Mouse (Mus musculus) small intestine, adult 2 months (tissue): ENCODE data around the gene Nrn1. TPM values are rescaled to one million over a fixed set of nuclear protein-coding genes. Genes with fewer than 3 reads are reported as not detected.

Experiments used
- H3K27ac ChIP-seq: fragments of 200-500 bp; 2 replicates; pipeline ENCODE4 v1.5.1; 2012; ENCODE audit warnings: low read depth, low read length, control low read depth, inconsistent platforms; ENCODE audit not compliant: insufficient read depth
- H3K27me3 ChIP-seq: fragments of 200-500 bp; 2 replicates; pipeline ENCODE4 v1.6.1; 2012; ENCODE audit warnings: mild to moderate bottlenecking, moderate library complexity, low read length, inconsistent platforms; ENCODE audit not compliant: control insufficient read depth, insufficient read depth
- H3K36me3 ChIP-seq: fragments of 200-500 bp; 2 replicates; pipeline ENCODE4 v1.6.1; 2012; ENCODE audit warnings: mild to moderate bottlenecking, low read length, control low read depth, inconsistent platforms; ENCODE audit not compliant: control insufficient read depth, insufficient read depth
- H3K4me1 ChIP-seq: fragments of 200-500 bp; 2 replicates; pipeline ENCODE4 v1.6.1; 2012; ENCODE audit warnings: low read length, inconsistent platforms, mixed read lengths; ENCODE audit not compliant: control insufficient read depth, insufficient read depth, insufficient read length
- H3K4me3 ChIP-seq: fragments of 200-500 bp; 2 replicates; pipeline ENCODE4 v1.5.1; 2012; ENCODE audit warnings: low read depth, mild to moderate bottlenecking, control low read depth, inconsistent platforms, low read length, moderate library complexity
- CTCF ChIP-seq: fragments of 200-500 bp; IDR thresholded peaks from 2 replicates; pipeline ENCODE4 v1.5.1; 2012; ENCODE audit warnings: low read depth, mild to moderate bottlenecking, control low read depth, inconsistent platforms, low read length, moderate library complexity, mixed read lengths; ENCODE audit not compliant: insufficient replicate concordance, insufficient read length; ENCODE audit errors: extremely low read depth
- POLR2A ChIP-seq: fragments of 200-500 bp; IDR thresholded peaks from 2 replicates; pipeline ENCODE4 v1.6.1; 2012; ENCODE audit warnings: low read depth, mild to moderate bottlenecking, control low read depth, inconsistent platforms, low read length, moderate library complexity
- WGBS: fragments of 180-500 bp; shearing (Covaris S2); methylation state at CpG from one replicate; pipeline ENCODE4 v1.1.7; 2018; 5-methylcytosine and 5-hydroxymethylcytosine counted together
- polyA plus RNA-seq: library from polyadenylated mRNA; depleted of rRNA; stranded (reverse); fragments of >200 nt; gene quantifications from 2 replicates; pipeline ENCODE4 v1.2.3, GENCODE M21; 2012

Gene Nrn1
- polyA plus RNA-seq, 1 experiment, result 1.4 TPM

GRCm38 (mm10) chr13:36729731-36730340 lies 5.1 kb downstream of the Nrn1 start:
- no peak overlapping the region for H3K4me3 ChIP-seq
- no peak overlapping the region for H3K27ac ChIP-seq
- H3K4me1 ChIP-seq, result no peaks in the 10 kb centered on the region; the same call in 1 of the 2 replicates
- peaks cover 34% of the 10 kb centered on the region for H3K27me3 ChIP-seq
- 62% methylated on average over 13 of the region's 13 CpGs for WGBS
- TF ChIP-seq POLR2A, result no peak
- H3K36me3 ChIP-seq, result no peaks in the 10 kb centered on the region

DNA sequence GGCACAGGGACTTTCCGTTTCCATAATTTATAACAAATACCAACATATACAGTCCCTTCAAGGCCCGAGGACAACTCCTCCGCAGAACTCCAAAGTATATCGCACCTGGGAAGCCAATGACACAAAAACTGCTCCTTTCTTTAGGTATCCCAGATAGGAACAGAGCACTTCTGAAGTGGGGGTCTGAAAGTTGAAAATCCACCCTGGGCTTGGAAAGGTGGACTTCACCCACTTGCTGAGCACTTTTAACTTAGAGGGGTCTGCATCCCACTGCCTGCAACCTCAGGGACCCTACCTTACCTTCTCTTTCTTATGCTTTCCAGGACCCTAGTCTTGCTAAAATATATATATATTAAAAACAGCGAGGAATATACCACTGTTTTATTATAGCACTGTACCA lies 6.4 kb downstream of the Nrn1 start:
- Histone ChIP-seq H3K4me1 (no peaks in the 10 kb centered on the region), H3K27me3 (peaks cover 31% of the 10 kb centered on the region), H3K36me3 (no peaks in the 10 kb centered on the region), H3K4me3 (no peak overlapping the region), H3K27ac (no peak overlapping the region)
- no peak for TF ChIP-seq CTCF
- no peak for TF ChIP-seq POLR2A
- WGBS, result 64% methylated on average over 5 of the region's 5 CpGs

DNA sequence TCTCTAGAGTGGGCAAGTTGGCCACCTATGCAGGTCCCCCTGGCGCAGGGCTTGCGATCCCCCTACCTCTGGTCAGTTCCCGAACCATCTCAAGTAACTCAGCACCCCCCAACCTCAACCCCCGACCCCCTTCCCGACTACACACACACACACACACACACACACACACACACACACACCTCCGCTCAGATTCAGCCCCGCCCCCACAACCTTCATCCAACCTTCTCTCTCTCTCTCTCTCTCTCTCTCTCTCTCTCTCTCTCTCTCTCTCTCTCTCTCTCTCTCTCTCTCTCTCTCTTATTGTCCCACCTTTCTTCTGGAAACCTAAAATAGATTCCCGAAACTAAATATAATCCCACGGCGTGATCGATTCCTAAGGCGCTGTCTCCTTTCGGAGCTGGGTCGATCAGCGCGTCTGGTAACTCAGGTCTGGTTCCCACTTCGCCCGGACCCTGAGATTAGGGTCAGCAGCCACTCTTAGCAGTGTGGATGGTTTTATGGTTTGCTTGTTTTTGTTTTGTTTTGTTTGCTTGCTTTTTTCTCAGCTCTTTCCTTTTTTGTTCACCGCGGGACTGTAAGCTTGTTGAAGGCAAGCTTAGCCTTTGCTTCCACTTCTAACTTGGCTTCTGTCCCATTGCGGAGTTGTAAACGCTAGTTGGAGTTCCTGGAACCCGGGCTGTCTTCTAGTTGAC lies 7.0 kb downstream of the Nrn1 start:
- TF ChIP-seq CTCF (no peak), POLR2A (no peak)
- H3K27ac ChIP-seq, result no peak overlapping the region
- no peaks in the 10 kb centered on the region for H3K36me3 ChIP-seq
- H3K4me3 ChIP-seq, result no peak overlapping the region
- WGBS, result 48% methylated on average over 23 of the region's 23 CpGs
- H3K4me1 ChIP-seq, result no peaks in the 10 kb centered on the region
- peaks cover 30% of the 10 kb centered on the region for H3K27me3 ChIP-seq

DNA sequence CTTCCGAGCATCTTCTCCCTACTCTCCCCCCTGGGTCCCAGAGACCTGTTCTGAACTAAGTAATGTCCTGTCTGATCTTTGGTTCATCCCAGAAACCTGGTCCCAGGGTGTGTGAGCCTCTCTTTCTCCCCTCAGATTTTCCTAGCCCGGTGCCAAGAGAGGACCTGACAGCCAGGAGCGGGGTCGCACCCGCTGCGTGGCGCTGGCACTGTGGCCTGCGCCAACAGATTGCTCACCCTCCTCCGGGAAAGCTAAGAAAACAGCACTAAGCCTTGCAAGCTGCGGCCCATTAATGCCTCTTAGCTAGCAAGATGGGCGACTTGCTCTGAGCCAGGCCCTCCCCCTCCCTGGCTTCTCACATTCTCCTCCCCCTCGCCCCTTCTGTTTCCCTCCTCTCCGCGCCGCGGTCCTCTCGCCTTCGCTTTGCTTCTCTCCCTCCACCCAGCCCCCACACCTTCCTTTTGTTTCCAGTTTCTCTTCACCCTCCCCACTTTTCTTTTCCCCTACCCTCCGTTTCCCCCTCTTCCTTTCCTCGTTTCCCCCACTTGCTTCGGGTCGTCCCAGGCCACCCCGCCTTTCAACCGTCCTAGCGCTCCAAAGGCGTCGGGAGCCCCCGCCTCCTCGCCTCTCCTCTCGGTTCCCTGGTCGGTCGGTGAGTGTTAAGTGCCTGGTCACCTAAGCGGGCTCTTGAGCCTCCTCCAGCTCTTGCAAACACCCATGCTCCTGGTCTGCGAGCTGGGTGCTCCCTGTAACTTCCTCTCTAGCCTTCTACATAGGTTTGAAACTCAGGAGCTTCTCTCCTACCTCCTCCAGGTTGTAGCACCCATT lies 7.8 kb downstream of the Nrn1 start:
- WGBS, result 39% methylated on average over 34 of the region's 34 CpGs
- Histone ChIP-seq H3K4me3 (peak overlapping the region; percentile 26), H3K27ac (no peak overlapping the region), H3K27me3 (peaks cover 25% of the 10 kb centered on the region), H3K36me3 (no peaks in the 10 kb centered on the region), H3K4me1 (no peaks in the 10 kb centered on the region)
- TF ChIP-seq POLR2A (no peak), CTCF (no peak)

- no peaks in the 10 kb centered on the region for H3K36me3 ChIP-seq
- H3K4me3 ChIP-seq, result no peak overlapping the region
- H3K27ac ChIP-seq, result no peak overlapping the region
- H3K4me1 ChIP-seq, result no peaks in the 10 kb centered on the region
- peaks cover 25% of the 10 kb centered on the region for H3K27me3 ChIP-seq
- TF ChIP-seq POLR2A, result no peak
- no peak for TF ChIP-seq CTCF
- WGBS, result 48% methylated on average over 24 of the region's 24 CpGs
Measured at GRCm38 (mm10) chr13:36726551-36726950, 8.4 kb downstream of the Nrn1 start.

DNA sequence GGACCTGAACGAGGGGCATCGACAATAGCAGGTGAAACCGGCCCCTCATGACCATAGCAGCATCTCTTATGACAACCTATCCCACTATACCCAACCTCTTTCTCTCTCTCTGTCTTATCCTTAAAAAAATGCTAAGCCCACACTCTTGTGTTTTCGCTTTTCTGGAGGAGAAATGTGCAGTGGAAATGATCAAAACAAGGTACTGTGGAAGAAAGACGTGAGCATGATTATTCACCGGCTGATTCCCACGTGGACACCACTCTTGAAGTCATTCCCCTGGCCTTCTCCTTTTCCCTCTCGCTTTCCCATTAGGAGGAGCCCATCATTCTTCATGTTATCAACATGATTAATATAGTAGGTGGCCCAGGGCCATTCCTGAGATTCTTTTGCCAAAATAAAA lies 9.1 kb downstream of the Nrn1 start:
- Histone ChIP-seq H3K36me3 (no peaks in the 10 kb centered on the region), H3K27me3 (peaks cover 25% of the 10 kb centered on the region), H3K4me3 (no peak overlapping the region), H3K27ac (no peak overlapping the region), H3K4me1 (no peaks in the 10 kb centered on the region)
- TF ChIP-seq CTCF (no peak), POLR2A (no peak)
- WGBS, result 51% methylated on average over 8 of the region's 8 CpGs
